Mouse (Mus musculus) MEL (cell line): ENCODE measurements around the gene Rnf8. TPM values are rescaled to one million over a fixed set of nuclear protein-coding genes. Genes with fewer than 3 reads are reported as not detected.

Experiments used
- DNase-seq: peaks from one replicate; pipeline ENCODE4 v3.0.0; 2011; ENCODE audit warnings: low read depth, low spot score
- H3K27ac ChIP-seq: 2 replicates; pipeline ENCODE4 v1.5.1; 2012; ENCODE audit warnings: low read depth, mild to moderate bottlenecking, control low read depth, low read length, moderate library complexity; ENCODE audit not compliant: control insufficient read depth
- H3K27me3 ChIP-seq, 2 experiments: fragments of 150-350 bp in 1 of 2; sonication (generic) in 1 of 2; 2 replicates each; pipeline ENCODE4 v1.6.1; 2012; ENCODE audit warnings: low read length in 2 of 2, mild to moderate bottlenecking in 2 of 2, improper control_type of control experiment in 1 of 2, moderate library complexity in 1 of 2; ENCODE audit not compliant: insufficient read depth in 2 of 2, control insufficient read depth in 1 of 2
- H3K36me3 ChIP-seq, 2 experiments: 2 replicates each; pipeline ENCODE4 v1.6.1; 2012 to 2014; ENCODE audit warnings: low read length in 2 of 2, improper control_type of control experiment in 1 of 2, inconsistent platforms in 1 of 2, mild to moderate bottlenecking in 1 of 2; ENCODE audit not compliant: insufficient read depth in 2 of 2, control insufficient read depth in 1 of 2
- H3K4me1 ChIP-seq, 2 experiments: fragments of 150-350 bp in 1 of 2; sonication (generic) in 1 of 2; 2 replicates each; pipeline ENCODE4 v1.6.1; 2012; ENCODE audit warnings: low read length in 2 of 2, improper control_type of control experiment in 1 of 2, mild to moderate bottlenecking in 1 of 2; ENCODE audit not compliant: insufficient read depth in 2 of 2, control insufficient read depth in 1 of 2
- H3K4me3 ChIP-seq, 2 experiments: fragments of 150-350 bp in 1 of 2; sonication (generic) in 1 of 2; 2 replicates each; pipeline ENCODE4 v1.5.1; 2012; ENCODE audit warnings: low read depth in 2 of 2, low read length in 2 of 2, mild to moderate bottlenecking in 2 of 2, moderate library complexity in 2 of 2, control low read depth in 1 of 2, improper control_type of control experiment in 1 of 2; ENCODE audit not compliant: control insufficient read depth in 1 of 2, insufficient read depth in 1 of 2
- H3K79me2 ChIP-seq: 2 replicates; pipeline ENCODE4 v1.6.1; 2012; ENCODE audit warnings: mild to moderate bottlenecking, low read length, moderate library complexity; ENCODE audit not compliant: control insufficient read depth, poor library complexity, insufficient read depth
- H3K9ac ChIP-seq: 2 replicates; pipeline ENCODE4 v1.6.1; 2012; ENCODE audit warnings: low read depth, mild to moderate bottlenecking, control low read depth, low read length, moderate library complexity; ENCODE audit not compliant: control insufficient read depth, poor library complexity, severe bottlenecking
- H3K9me3 ChIP-seq: fragments of 150-350 bp; sonication (generic); replicated peaks from 2 replicates; pipeline ENCODE4 v1.6.1; 2012; ENCODE audit warnings: mild to moderate bottlenecking, low read length, improper control_type of control experiment, moderate library complexity; ENCODE audit not compliant: insufficient read depth
- BHLHE40 ChIP-seq: IDR thresholded peaks from 2 replicates; pipeline ENCODE4 v1.6.1; 2012; ENCODE audit warnings: low read depth, mild to moderate bottlenecking, inconsistent platforms, low read length, improper control_type of control experiment, borderline replicate concordance
- CHD1 ChIP-seq: IDR thresholded peaks from 2 replicates; pipeline ENCODE4 v1.6.1; 2012; ENCODE audit warnings: low read depth, mild to moderate bottlenecking, inconsistent platforms, low read length, improper control_type of control experiment
- CHD2 ChIP-seq: IDR thresholded peaks from 2 replicates; pipeline ENCODE4 v1.6.1; 2011; ENCODE audit warnings: low read length, improper control_type of control experiment
- E2F4 ChIP-seq: IDR thresholded peaks from 2 replicates; pipeline ENCODE4 v1.6.1; 2011; ENCODE audit warnings: low read depth, low read length, improper control_type of control experiment, borderline replicate concordance
- ELF1 ChIP-seq: IDR thresholded peaks from 2 replicates; pipeline ENCODE4 v1.6.1; 2014; ENCODE audit warnings: low read depth, mild to moderate bottlenecking, inconsistent platforms, low read length, improper control_type of control experiment, moderate library complexity
- EP300 ChIP-seq, 2 experiments: IDR thresholded peaks; 2 replicates each; pipeline ENCODE4 v1.6.1; 2011; ENCODE audit warnings: improper control_type of control experiment in 2 of 2, low read length in 2 of 2, low read depth in 1 of 2, mild to moderate bottlenecking in 1 of 2
- ETS1 ChIP-seq: IDR thresholded peaks from 2 replicates; pipeline ENCODE4 v1.6.1; 2012; ENCODE audit warnings: low read depth, mild to moderate bottlenecking, inconsistent platforms, low read length, improper control_type of control experiment, moderate library complexity
- HCFC1 ChIP-seq: IDR thresholded peaks from 2 replicates; pipeline ENCODE4 v1.6.1; 2012; ENCODE audit warnings: low read depth, mild to moderate bottlenecking, inconsistent platforms, low read length, improper control_type of control experiment, moderate library complexity
- JUND ChIP-seq: IDR thresholded peaks from 2 replicates; pipeline ENCODE4 v1.6.1; 2011; ENCODE audit warnings: low read depth, mild to moderate bottlenecking, improper control_type of control experiment, low read length
- MAFK ChIP-seq: IDR thresholded peaks from 2 replicates; pipeline ENCODE4 v1.6.1; 2011; ENCODE audit warnings: low read depth, mild to moderate bottlenecking, low read length, improper control_type of control experiment, borderline replicate concordance
- MAZ ChIP-seq: IDR thresholded peaks from 2 replicates; pipeline ENCODE4 v1.6.1; 2012; ENCODE audit warnings: low read depth, mild to moderate bottlenecking, inconsistent platforms, low read length, improper control_type of control experiment
- MYB ChIP-seq: IDR thresholded peaks from 2 replicates; pipeline ENCODE4 v1.6.1; 2011; ENCODE audit warnings: mild to moderate bottlenecking, low read depth, low read length, improper control_type of control experiment
- MYC ChIP-seq: IDR thresholded peaks from 2 replicates; pipeline ENCODE4 v1.6.1; 2011; ENCODE audit warnings: low read depth, mild to moderate bottlenecking, low read length, improper control_type of control experiment, moderate library complexity
- NELFE ChIP-seq: IDR thresholded peaks from 2 replicates; pipeline ENCODE4 v1.6.1; 2011; ENCODE audit warnings: low read depth, low read length, improper control_type of control experiment
- POLR2AphosphoS5 ChIP-seq: IDR thresholded peaks from 2 replicates; pipeline ENCODE4 v1.6.1; 2012; ENCODE audit warnings: low read depth, borderline replicate concordance, mild to moderate bottlenecking, inconsistent platforms, low read length, moderate library complexity, mixed read lengths
- RAD21 ChIP-seq: IDR thresholded peaks from 2 replicates; pipeline ENCODE4 v1.6.1; 2011; ENCODE audit warnings: mild to moderate bottlenecking, low read depth, low read length, improper control_type of control experiment
- RCOR1 ChIP-seq: IDR thresholded peaks from 2 replicates; pipeline ENCODE4 v1.6.1; 2012; ENCODE audit warnings: low read depth, mild to moderate bottlenecking, inconsistent platforms, low read length, improper control_type of control experiment
- SIN3A ChIP-seq: IDR thresholded peaks from 2 replicates; pipeline ENCODE4 v1.6.1; 2012; ENCODE audit warnings: low read length, improper control_type of control experiment, inconsistent platforms
- SMC3 ChIP-seq: IDR thresholded peaks from 2 replicates; pipeline ENCODE4 v1.6.1; 2011; ENCODE audit warnings: low read depth, low read length, improper control_type of control experiment
- TBP ChIP-seq: IDR thresholded peaks from 2 replicates; pipeline ENCODE4 v1.8.0; 2011; ENCODE audit warnings: low read depth, low read length, improper control_type of control experiment
- UBTF ChIP-seq: IDR thresholded peaks from 2 replicates; pipeline ENCODE4 v1.6.1; 2012; ENCODE audit warnings: low read depth, mild to moderate bottlenecking, inconsistent platforms, low read length, improper control_type of control experiment, moderate library complexity, borderline replicate concordance; ENCODE audit not compliant: insufficient read depth
- USF1 ChIP-seq: IDR thresholded peaks from 2 replicates; pipeline ENCODE4 v1.6.1; 2014; ENCODE audit warnings: low read depth, mild to moderate bottlenecking, inconsistent platforms, low read length, improper control_type of control experiment, moderate library complexity
- ZC3H11A ChIP-seq: IDR thresholded peaks from 2 replicates; pipeline ENCODE4 v1.6.1; 2012; ENCODE audit warnings: low read depth, mild to moderate bottlenecking, inconsistent platforms, low read length, improper control_type of control experiment
- ZMIZ1 ChIP-seq: IDR thresholded peaks from 2 replicates; pipeline ENCODE4 v1.6.1; 2012; ENCODE audit warnings: low read depth, mild to moderate bottlenecking, inconsistent platforms, low read length, improper control_type of control experiment, moderate library complexity
- ZNF384 ChIP-seq: IDR thresholded peaks from 2 replicates; pipeline ENCODE4 v1.6.1; 2012; ENCODE audit warnings: low read depth, mild to moderate bottlenecking, inconsistent platforms, low read length, improper control_type of control experiment
- polyA plus RNA-seq, 2 experiments: library from polyadenylated mRNA; stranded (reverse) in 1 of 2; unstranded in 1 of 2; fragments of >175 nt in 1 of 2; fragments of >200 nt in 1 of 2; gene quantifications; 2 replicates each; pipeline versions ENCODE4 v1.2.1 to v1.2.4; 2012; ENCODE audit warnings: low replicate concordance in 2 of 2, low read depth in 1 of 2; ENCODE audit not compliant: insufficient read length in 2 of 2, insufficient read depth in 1 of 2, missing spikeins in 1 of 2
- total RNA-seq: library from RNA; depleted of rRNA; stranded (reverse); fragments of 300-350 nt; gene quantifications from 2 replicates; pipeline ENCODE4 v1.2.3, GENCODE M21; 2012

The Rnf8 gene
- total and polyA plus RNA-seq, 3 experiments, result 40.3 to 49.2 TPM; not detected in 1

- TF ChIP-seq ELF1, result peak; percentile 73
- no peak for TF ChIP-seq UBTF
- TF ChIP-seq ZC3H11A, result no peak
- TF ChIP-seq MYB, result no peak
- no peak for TF ChIP-seq TBP
- no peak for TF ChIP-seq SMC3
- TF ChIP-seq RCOR1, result 0 out of 2 replicates have a peak, but pooled peaks have one; percentile 17
- no peak for TF ChIP-seq HCFC1
- peak; percentile 83 for TF ChIP-seq ETS1
- TF ChIP-seq BHLHE40, result no peak
- TF ChIP-seq MAFK, result no peak
These were observed 22.8 kb downstream of the Rnf8 start (continued) for GRCm38 (mm10) chr17:29637377-29637776.

DNA sequence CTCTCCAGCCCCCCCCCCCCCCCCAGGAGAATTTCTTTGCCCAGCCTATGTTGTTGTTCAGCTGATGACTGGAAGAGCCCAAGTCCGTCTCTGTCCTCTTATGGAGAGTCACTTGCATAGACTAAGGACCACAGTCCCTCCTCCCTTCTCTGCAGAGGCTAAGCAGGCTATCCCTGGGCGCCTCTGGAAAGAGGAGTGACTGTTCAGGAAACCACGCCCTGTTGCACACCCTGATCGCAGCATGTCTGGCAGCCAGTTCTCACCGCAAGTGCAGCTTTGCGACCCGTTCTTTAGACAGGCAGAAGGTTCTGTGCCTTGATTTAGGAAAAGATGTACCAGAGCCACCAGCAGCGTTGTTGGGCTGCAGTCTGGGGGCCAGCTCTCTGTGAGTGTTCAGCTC lies 23.3 kb downstream of the Rnf8 start:
- H3K4me1 ChIP-seq, result peaks cover 11 to 20% of the 10 kb centered on the region in 2 experiments
- no peaks in the 10 kb centered on the region for H3K9me3 ChIP-seq
- peak overlapping the region; percentile 39 for H3K9ac ChIP-seq
- H3K79me2 ChIP-seq, result no peaks in the 10 kb centered on the region
- peak overlapping the region; percentile 63 for H3K27ac ChIP-seq
- no peaks in the 10 kb centered on the region for H3K27me3 ChIP-seq
- H3K36me3 ChIP-seq, result peaks cover 6 to 21% of the 10 kb centered on the region in 2 experiments
- TF ChIP-seq SMC3 (no peak), MYC (0 out of 2 replicates have a peak, but pooled peaks have one; percentile 6)
- TF ChIP-seq, all 39 proteins: peak for 1
- DNase-seq, result peak; percentile 86
- H3K4me3 ChIP-seq, result no peak overlapping the region

- Histone ChIP-seq H3K36me3 (peaks cover 6 to 18% of the 10 kb centered on the region in 2 experiments), H3K9me3 (no peaks in the 10 kb centered on the region), H3K9ac (no peak overlapping the region), H3K79me2 (no peaks in the 10 kb centered on the region), H3K27ac (no peak overlapping the region)
- DNase-seq, result no peak
- TF ChIP-seq MAZ (no peak), ETS1 (no peak)
- TF ChIP-seq, all 39 proteins: peak for 0
- H3K27me3 ChIP-seq, result no peaks in the 10 kb centered on the region
- peaks cover 11 to 20% of the 10 kb centered on the region in 2 experiments for H3K4me1 ChIP-seq
- no peak overlapping the region for H3K4me3 ChIP-seq
These were observed 26.4 kb downstream of the Rnf8 start for GRCm38 (mm10) chr17:29640971-29641370.

DNA sequence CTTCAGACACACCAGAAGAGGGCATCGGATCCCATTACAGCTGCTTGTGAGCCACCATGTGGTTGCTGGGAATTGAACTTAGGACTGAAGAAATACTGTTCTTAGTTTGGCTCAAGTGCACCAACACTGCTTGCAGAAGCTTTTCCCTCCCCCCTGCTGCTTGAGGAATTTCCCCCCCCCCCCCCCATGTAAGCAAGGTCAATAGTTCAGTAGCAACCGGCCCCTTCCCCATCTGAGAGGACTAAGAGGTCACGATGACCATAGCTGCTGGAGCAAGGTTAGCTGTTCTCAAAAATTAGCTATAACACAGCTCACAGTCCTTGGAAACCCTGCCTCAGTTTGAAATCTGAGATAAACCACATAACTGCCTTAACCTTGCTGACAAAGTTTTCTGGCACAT lies 27.6 kb downstream of the Rnf8 start:
- H3K9ac ChIP-seq, result no peak overlapping the region
- no peak overlapping the region for H3K4me3 ChIP-seq
- peaks cover 5 to 10% of the 10 kb centered on the region in 2 experiments for H3K4me1 ChIP-seq
- no peaks in the 10 kb centered on the region for H3K27me3 ChIP-seq
- H3K36me3 ChIP-seq, result peaks cover 5 to 6% of the 10 kb centered on the region in 2 experiments
- H3K9me3 ChIP-seq, result no peaks in the 10 kb centered on the region
- H3K79me2 ChIP-seq, result no peaks in the 10 kb centered on the region
- no peak for DNase-seq
- no peak overlapping the region for H3K27ac ChIP-seq
- TF ChIP-seq NELFE (no peak), CHD2 (no peak), E2F4 (no peak), ZC3H11A (no peak), UBTF (no peak), POLR2AphosphoS5 (no peak), SIN3A (no peak), JUND (no peak), ZNF384 (no peak), CHD1 (no peak), ZMIZ1 (no peak), USF1 (no peak), EP300 (IDR thresholded peaks at IDR 0.05; ENCODE audit: low read depth in 1 of 2, low read length in 2 of 2) (no peak), RAD21 (no peak), RCOR1 (no peak)
